Mouse (Mus musculus) B cell, adult 2 months (primary cell): Measurements from ENCODE around the gene Ptprd.

Experiments
- DNase-seq, 2 experiments: peaks; one replicate each; pipeline ENCODE4 v3.0.0; 2022

Gene Ptprd

DNA sequence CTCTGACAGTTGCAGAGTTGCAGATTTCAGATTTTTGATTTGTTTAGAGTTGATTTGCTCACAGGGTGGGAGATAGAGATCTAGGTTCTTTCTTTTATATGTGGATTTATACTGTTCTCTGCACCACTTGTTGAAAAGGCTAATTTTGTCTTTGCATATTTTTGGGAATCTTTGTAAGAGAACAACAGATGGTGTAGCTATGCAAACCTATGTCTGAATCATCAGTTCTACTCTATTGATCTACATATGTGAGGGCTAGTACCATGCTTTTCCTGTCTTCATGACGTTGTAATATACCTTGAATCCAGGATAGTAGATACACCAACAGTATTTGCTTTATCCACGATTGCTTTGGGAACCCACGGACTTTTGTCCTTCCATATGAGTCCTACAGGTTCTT is 1628.7 kb downstream of the Ptprd start:
- no peak for DNase-seq

DNA sequence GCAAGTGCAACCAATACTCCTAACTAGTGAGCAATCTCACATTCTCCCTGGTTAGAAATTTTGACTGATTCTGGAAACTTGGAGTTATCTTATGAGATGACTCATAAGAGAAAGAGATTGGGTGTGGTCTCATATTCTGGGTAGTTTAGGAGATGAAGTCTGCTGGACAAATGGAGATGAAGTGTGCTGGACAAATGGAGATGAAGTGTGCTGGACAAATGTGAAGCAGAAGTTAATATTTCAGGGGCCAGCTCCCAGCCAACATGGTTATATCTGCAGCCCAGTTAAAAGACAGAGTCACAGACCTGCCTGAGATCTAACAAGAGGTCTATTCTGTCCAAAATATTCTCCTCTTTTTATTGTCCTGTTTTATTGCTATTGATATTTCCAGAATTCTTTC is 1645.8 kb downstream of the Ptprd start:
- DNase-seq = no peak

DNA sequence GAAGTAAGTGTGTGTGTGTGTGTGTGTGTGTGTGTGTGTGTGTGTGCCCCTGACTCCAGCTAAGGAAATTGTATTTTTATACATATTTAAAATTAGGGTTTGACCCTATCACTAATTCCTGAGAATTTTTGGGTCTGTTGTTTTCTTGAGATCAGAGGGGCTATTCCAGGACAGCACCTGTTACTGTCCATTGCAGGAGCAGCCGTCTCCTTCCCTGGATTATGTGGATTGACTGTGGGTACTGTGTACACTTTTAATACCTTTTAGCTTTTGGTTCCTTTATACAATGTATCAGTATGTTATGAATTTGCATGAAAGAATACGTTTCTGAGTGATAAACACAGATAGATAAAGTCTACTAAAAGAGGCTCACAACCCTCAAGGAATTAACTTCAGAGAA is 1670.0 kb downstream of the Ptprd start:
- DNase-seq = no peak

DNA sequence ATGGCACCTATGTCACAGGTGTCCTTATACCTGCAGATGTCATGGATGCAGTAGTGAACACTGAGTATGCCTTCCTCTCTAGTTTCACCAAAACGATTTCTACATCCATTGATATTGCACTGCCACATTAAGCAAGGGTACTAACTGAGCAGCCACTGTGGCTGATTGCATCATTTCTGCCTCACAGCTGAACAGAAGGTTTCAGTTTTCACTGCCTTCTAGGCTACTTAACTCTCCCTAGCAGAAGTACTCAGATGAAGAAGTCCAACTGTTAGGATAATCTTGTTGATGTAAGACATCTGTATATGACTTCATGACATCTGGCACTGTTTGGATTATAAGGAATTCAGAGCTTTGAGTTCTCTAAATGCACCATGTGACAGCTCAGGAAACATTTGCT is 1678.8 kb downstream of the Ptprd start:
- no peak for DNase-seq

DNA sequence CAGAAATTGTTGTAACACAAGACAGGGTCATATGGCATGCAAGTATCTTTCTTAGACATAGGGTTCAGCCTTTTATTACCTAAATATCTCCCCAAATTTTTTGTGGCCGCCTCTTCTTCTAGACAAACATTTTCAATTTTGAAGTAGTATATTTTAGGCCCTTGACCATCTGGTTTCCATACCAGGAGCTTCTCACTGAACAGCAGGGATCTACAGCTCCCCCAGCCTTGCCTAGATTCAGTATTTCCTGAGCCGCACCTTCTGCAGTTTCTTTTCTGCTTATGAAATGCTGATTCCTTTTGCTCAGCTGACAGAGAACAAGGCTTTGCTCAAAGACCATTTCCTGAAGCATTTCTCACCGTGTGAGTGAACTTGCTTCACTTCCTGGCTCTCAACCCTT is 1686.5 kb downstream of the Ptprd start:
- no peak for DNase-seq

DNA sequence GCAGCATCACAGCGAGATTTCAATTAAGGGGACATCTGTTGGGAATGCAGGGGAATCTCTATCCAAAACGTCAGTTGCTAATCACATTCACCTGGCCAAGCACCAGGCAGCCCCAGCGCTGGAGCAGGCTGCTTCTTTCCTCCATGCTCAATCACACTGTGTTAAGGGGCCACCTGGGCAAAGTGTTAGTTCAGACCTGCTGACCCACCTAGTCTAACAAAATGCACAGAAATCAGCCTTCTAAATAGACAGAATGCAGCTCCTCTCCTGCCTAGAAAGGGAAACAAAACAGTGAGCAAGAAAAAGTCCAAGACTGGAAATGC is 1708.5 kb downstream of the Ptprd start:
- DNase-seq = no peak

DNA sequence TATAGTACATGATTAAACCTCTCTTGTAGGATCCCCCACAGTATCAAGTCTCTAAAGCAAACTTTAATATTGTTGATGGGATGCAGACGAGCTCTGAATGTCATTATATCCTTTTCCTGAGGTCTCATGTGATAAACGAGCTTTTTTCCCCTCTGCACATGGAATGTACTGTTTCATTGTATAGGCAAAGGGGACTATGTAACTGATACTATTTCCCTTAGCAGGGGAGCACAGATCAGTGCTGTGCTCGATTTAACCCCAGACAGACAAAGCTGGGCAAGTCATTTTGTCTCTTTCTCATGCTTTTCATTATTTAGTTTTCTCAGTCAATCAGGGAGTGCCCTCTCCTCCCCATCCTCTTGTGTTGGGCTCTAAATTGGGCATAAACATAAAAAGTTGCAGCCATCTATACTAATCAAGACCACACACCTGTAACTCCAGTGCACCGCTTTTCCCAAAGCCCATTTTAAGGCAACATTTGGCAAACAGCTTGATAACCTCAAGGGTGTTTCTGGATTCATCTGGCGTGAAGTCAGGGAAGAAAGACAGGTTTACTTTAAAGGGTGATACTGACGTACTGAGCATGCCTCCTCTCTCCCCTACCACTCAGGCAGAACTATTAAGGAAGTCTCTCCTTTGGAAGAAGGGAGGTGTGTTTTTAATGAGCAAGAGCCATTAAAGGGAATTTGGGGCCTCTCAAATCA is 1709.0 kb downstream of the Ptprd start:
- no peak for DNase-seq

DNA sequence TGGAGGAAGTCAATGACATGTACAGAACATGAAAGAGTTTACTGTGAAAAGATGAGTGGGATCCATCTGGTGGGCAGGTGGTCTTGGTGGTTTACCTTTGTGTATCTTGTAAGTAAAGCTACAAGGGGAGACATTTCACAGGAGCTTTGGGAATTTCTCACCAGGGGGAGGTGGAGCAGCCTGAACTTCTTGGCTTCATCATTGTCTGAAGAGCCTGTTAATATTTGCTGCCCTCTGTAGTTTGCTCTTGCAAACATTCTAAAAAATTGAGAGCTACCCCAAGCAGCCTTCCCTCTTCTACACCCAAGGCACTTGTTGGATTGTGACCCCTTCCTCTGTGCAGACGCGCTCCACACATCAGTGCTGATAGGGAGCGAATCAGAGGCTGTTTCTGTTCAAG is 1725.9 kb downstream of the Ptprd start:
- no peak for DNase-seq

DNA sequence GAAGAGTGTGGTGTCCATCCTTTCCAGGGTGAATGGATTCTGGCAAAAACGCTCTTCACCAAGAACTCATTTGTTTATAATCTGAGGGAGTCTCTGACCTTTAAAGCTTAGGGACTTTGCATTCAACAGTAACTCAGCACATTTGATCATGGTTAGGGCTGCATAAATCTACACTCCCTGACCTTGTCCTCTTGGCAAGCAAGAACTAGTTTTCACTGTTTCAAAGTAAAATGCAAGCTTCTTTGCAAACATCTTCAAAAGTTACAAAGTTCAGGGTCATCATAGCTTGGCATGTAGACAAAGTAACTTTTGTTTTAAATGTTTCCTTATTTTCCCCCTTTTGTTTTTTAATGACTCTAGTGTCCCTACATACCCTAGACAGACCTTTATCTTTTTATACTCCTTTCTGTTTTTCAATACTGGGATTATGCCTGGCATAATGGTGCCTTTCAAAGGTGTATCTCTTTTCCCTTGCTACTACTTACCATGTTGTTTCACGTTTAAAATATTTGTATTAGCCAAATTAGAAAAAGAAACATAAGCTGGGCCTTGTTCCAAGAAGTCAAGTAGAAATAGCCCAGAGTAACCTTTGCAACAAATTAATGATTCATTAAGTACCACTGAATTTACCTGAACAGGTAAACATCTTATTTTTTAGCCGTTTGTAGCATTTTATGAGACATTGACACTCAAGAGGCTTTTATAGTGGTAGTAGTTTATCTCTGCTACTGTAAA is 1743.2 kb downstream of the Ptprd start:
- no peak for DNase-seq

DNA sequence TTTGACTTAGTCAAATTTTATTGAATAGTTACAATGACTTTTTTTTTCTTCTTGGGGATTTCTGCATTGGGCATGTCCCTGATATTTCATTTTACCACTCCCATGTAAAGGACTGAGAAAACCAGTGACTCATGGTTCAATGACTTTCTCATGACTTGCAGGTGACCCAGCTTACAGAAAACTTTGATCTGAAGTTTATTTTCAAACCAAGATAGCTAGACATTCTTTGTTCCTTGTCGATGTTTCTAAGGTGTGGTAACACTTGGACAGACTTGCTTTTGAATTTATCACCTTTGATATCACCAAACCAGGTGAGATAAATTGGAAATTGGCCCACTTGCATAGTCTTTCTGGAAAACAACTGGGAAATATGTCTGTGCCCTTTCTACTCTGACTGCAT is 1747.1 kb downstream of the Ptprd start:
- DNase-seq = no peak

DNA sequence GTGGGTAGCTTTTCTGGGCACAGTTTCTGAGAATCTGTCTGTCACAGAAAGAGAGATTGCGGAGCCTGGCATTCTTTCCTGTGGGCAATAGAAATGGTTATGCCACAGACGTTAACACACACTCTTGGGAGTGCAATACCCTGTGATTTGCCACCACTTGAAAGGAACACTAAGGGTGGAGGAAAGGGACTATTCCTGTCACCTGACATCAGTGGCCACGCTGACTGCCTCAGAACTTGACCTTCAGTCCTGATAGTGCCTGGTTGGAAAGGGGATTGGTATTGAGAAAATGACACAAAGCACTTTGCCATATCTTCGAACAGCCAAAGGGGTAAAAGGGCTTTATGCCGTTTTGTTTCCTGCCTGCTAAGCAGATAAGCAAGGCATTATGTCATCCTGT is 1750.4 kb downstream of the Ptprd start:
- no peak for DNase-seq

DNA sequence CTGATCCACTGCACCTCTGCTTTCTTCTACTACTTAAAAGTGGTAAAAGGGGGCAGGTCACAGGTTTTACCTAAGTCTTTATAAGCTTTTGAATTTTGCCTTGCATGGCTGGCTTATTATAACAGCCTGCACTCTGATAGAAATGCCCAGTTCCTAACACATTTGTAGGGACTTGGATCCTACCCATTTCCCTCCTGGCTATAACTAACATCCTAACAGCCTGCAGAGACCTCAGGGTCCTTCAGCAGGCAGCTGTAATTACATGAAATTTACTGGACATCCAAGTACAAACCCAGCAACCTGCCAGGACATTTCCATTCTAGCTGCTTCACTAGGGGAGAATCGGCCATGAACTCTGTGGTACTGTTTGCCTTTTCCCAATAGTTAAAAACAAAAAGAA is 1751.2 kb downstream of the Ptprd start:
- DNase-seq = no peak

DNA sequence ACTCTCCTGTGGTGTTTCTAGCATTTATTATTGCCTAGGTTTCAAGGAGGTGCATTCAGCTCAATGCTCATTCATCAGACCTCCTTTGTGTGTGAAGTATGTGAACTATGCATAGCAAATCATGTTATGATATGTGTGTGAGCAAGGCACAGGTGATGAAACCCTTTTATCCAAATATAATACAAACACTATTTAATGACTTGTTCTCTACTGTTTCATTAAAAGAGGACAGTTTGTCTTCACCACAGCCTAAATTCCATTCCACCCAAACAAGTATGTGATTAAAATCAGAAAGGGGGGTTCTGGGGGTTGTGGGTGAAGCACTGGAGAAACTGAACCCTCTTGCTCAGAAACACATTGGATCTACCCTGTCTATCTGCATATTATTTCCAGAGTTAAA is 1752.1 kb downstream of the Ptprd start:
- DNase-seq = no peak

DNA sequence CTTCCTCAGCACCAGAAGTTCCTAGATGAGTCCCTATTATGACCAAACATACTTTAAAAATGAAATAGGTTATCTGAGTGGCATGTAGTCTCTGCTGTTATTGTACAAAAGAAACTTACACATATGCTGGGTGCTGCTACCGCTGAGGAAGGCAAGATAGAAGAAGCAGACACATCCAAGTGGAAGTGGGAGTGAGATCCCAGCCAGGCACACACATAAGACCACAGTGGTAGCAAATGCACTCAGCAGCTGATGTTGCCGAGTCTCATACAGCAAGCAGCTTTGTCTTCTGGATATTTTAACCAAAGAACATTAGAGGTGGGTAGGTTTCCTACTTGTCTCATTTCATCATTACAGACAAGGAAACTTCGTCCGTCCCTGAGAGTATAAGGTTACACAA is 1759.5 kb downstream of the Ptprd start:
- DNase-seq = no peak

DNA sequence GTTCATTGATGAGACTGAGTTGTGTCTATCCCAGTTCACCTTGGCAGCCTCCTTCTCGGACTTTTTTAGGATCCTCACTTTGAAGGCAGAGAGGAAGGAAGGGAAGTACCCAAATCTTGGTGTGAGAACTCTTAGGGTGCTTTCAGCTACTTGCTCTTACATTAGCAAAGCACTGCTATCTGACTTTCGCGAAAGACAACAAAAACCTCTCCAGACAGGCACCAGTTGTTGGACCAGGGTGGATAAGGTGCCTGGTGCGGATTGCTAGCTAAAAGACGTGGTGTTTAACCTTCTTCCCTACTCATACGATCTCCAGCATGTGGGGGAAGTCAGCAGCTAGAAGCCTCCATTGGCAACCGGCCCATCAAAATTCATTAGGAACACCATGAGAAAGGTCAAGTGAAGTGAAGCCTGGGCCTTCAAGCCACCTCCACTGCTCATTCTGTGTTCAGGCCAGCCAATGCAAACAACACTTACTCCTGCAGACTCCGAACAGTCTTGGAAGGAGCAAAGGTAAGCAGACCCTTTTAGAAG is 1760.7 kb downstream of the Ptprd start:
- no peak for DNase-seq

DNA sequence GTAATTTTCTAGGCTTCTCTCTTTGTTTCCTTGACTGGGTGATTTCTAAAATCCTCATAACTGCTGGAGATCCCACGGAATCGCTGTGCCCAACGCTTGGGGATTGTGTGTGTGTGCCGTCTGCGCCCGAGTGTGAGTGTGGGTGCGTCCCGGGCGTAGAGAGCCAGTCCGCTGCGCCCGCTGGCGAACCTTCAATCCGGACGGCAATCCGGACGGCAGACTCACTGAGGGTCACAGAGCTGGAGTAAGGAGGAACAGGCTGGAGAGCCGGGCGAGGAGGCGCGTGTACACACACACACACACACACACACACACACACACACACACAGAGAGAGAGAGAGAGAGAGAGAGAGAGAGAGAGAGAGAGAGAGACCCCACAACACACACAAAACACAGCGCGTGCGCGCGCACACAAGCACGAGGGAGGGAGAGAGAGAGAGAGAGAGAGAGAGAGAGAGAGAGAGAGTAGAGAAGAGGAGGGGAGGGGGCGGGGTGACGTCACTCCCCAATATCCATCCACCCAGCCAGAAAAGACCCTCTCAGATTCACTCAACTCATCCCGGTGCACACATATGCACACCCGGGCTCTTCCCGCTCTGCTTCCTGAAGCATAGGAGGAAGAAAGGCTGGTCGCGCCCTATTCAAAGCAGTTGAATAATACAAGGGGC is 1761.3 kb downstream of the Ptprd start:
- DNase-seq = no peak

DNA sequence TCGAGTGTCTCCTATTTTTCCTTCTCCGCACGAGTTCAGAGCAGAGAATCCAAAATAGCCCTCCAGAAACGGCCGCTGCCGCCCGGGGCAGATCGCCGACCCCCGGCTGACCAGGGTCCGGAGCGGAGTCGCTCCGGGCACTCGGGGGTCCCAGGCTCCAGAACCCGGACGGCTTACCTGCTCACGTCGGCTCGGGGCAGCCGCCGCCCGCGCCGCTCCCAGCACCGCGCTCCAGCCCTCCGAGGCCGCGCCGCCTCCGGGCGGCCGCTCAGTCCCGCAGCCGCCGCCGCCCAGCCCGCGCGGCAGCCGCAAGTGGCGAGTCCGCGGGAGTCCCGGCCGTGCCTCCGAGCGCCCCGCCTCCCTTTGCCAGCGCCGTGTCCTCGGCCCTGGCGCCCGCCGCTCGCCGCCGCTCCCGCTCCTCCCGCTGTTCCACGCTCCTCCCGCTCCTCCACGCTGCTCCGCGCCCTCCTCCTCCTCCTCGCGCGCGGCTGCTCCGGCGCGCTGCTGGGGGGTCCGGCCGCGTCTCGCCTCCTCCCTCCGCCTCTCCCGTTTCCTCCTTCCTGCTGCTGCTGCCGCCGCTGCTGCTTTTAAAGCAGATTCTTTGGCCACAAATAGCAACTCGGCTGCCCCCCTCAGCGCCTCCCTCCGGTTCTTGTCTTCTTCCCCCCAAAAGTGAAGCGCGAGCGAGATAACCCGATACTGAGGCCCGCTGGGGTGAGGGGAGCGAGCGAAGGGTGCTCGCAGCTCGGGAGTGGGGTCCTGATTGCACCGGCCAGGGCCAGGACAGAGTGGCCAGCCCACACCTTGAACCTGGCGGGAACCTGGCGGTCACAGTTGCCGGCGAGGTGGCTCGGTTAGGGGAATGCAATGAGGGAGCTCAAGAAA is 1762.1 kb downstream of the Ptprd start:
- no peak for DNase-seq

DNA sequence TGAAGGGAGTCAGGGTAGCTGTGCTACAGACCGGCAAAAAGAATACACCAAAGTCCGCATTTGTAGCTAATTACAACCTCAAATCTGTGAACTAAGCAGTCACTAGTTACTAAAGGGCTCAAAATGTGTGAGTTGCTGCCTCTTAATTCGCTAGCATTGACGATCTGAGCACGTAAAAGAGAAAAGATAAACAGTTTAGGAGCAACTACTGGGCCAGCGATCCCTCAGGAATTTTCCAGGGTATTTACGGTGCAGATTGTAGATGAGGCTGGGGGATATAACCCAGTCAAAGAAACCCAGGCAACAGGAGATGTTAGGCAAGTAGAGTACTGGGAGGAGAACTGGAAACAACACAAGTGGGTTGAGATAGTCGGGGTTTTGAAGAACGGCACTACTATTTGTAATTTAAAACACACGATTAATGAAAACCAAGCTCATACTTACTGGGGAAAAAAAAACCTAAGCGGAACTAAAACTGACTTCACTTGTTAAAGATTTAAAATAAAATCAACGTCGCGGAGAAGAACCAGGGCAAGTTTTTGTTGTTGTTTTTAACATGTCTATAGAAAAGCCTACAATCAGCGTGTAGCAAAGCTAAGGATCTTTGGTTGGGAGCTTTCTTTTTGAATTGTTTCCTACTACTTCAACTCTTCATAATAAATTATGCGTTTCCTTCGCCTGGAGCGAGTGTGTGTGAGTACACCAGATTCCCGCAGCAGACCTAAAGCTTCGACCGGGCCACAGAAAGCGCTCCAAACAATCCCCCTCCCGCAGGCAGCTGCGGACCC is 1762.9 kb downstream of the Ptprd start:
- no peak for DNase-seq

DNA sequence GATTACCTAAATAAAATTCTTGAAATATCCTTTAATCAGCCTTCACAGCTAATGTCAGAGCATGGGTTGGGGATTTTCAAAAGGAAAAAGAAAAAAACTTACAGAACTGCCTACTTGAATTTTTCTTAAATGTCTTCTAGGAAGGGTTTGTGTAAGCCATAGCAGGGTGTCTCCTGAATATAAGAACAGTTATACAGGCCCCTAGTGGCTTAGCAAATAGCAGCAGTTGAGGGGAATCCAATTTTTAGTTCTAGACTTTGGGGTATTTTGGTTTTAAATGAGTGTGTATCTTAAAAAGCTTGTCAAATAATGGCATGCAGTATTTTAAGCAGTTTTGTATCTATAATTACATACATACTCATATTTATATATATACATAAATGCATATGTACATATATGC is 1764.4 kb downstream of the Ptprd start:
- no peak for DNase-seq

DNA sequence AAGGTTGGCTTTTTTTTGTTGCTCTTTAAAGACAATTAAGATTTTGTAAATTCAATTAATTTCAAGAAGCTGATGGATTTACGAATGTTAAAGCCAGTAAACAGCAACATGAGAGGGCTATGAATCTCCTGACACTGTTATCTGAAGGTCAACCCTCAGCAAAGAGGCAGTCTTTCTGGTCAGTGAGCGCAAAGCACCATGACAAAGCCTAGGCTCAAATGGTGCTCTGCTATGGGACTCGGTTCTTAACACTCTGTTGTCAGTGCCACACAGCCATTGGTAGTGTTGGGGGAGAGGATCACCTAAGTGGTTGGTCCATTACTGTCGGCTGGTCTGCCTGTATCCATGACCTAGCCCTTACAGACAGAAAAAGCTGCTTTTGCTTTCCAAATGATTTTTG is 1767.0 kb downstream of the Ptprd start:
- no peak for DNase-seq

DNA sequence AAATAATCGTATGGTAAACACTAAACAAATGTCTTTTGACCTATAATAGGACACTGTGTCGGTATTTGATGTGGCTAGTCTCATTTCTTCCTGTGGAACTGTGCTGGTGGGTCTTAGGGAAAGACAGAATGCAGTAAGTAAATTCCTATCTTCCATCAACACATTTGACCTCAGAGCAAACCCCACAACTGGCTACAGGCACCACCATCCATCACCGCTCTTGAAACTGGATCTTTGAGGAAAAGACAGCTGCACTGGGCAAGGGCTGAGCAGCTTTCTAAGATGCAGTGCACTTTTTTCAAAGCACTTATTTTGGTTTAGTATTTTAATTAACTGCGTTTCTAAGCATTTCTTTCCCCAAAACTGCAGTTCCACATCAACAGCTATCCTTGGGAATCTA is 1768.2 kb downstream of the Ptprd start:
- no peak for DNase-seq

DNA sequence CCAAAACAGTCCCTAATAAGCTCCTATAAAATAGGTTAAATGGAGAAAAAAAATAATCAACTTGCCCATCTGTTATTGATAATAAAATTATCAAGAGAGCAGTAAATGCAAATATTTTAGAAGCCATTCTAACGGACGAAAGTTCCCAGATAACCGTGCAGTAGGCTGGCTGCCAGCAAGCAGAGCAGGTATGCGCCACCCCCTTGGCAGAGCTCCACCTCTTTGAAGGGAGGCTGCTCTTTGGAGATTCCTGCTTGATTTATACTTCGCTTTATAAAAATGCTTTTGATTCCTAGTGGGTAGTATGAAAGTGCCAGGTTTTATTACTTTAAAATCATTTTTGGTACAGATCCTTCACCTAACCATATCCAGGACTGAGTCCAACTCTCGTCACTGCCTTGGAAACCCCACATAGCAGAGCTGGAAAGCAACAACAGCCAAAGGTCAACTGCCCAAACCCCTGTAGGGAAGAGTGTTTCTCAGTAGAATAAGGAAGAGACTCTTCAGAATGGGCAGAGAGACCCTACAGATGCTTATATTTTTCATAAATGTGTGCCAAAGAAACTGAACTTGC is 1770.9 kb downstream of the Ptprd start:
- no peak for DNase-seq
